Mouse (Mus musculus): ENCODE measurements around the gene Clec4a4.
"Not testable (repeated sequence)": the region's sequence is repeated elsewhere in the genome, so short reads cannot be mapped to it uniquely, and the experiment has no call there.

The Clec4a4 gene

DNA sequence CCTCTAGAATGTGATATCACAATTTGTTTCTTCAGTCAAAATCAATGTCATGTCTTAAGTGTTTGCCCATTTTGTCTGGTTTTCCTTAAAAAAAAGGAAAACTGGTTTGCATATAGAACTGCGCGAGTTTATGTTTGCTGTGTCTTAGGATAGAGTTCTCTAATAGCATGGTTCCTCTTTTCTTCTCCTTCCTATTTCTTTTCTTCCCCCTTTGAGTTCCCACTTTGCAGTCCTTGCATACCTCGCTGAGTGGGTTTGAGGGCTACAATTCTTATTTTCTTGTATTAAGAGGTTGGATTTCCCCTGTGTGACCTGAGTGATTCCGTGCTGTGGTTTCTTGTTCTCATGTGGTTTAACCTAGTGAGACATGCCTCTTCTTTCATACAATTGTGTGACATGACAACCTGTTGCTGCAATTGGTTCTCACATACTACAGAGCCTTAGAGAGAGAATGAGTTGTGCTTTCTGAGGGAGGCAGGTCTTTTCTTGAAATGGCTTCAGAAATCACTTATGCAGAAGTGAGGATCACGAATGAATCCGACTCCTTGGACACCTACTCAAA is at the start of gene Clec4a4:
Clec4a4 (plus strand) TSS at position 492 of the 562 bp plus-strand sequence.
- DNase-seq (ENCODE audit: low spot score in 2 of 2) = no peak

DNA sequence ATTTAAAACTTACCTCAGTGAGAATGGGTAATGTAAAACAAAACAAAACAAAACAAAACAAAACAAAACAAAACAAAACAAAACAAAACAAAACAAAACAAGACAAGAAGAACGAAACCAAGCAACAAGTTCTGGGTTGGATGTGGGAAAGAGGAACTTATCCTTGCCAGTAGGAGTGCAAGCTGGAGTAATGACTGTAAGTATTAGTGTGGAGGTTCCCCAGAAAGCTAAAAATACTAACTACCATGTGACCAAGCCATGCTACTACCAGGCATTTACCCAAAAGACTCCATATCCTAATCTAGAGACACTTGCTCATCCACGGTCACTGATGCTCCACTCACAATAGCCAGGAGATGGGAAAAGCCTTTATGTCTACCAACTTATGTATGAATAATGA is 43.4 kb upstream of the Clec4a4 start:
- peak in 1 of 2 experiments; percentile 30 for DNase-seq (ENCODE audit: low spot score in 2 of 2)

DNA sequence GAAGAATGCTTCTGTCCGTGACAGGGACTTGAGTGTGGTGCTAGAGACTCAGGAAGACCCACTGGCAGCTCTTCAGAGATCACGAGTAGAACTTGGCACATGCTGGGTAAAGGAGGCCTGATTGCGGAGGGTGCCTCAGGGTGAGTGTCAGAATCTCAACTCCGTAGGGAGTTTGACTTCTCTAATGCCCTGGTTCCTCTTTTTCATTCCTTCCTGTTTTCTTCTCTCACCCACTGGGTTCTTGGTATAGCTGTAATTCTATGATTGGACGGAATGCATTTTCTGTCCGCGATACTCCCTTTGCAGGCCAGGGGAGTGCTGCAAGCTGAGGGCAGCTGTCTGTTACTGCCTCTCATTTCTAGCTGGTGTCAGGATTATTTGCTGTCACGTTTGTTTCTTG is 37.8 kb upstream of the Clec4a4 start, which contains the start of gene Clec4a3:
Clec4a3 (plus strand) TSS at position 115 of the 400 bp plus-strand sequence.
- peak; percentile 21 to 70 for DNase-seq (ENCODE audit: low spot score in 2 of 2)

DNA sequence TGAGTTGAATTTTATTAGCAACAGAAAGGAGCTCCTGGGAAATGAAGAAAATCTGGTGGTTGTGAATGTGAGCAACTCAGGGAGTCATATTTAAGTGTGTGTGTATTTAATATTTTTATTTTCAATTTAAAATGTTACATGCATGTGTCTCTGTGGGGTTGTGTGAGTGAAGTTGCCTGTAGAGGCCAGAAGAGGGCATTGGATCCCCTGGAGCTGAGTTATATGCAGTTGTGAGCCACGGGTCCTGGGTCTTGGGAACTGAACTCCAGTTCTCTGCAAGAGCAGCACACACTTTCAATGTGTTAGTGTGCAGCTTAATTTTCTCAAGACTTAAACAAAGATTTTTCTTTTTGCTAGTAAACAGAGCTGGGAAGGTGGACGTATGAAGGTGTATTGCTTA is 25.6 kb upstream of the Clec4a4 start:
- DNase-seq (ENCODE audit: low spot score in 2 of 2) = no peak

DNA sequence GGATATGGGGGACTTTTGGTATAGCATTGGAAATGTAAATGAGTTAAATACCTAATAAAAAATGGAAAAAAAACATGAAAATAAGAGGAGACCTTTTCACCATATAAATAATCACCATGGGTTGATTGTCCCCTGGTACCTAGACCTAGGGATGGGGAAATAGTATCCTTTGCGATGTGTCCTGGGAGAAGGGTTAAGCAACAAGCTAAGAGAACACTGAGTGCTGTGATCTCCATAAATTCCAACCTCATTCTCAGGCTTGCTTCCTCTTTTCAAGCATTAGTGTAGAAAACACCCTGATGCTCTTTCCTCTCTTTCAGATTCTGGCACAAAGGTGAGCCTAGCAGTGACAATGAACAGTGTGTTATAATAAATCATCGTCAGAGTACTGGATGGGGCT is 21.1 kb upstream of the Clec4a4 start:
- DNase-seq (ENCODE audit: low spot score in 2 of 2) = no peak

DNA sequence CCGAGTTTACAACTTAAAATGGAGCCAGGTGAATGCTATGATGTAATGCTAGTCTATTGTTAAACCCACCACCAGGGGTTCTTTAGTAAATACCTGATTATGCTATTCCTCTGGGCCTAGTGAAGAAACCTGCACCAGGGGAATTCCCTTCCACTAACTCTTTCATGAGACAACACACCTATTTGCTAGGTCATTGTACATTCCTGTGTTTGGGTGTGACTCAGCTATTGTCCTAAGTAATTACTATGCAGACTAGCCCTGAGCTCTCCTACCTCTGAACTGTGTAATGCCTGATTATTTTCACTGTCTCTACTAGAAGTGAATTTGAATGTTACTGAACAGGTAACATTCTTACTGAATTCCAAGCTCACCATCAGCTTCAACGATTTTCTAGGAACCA is 14.5 kb downstream of the Clec4a4 start:
- DNase-seq (ENCODE audit: low spot score in 2 of 2) = not testable (repeated sequence)

DNA sequence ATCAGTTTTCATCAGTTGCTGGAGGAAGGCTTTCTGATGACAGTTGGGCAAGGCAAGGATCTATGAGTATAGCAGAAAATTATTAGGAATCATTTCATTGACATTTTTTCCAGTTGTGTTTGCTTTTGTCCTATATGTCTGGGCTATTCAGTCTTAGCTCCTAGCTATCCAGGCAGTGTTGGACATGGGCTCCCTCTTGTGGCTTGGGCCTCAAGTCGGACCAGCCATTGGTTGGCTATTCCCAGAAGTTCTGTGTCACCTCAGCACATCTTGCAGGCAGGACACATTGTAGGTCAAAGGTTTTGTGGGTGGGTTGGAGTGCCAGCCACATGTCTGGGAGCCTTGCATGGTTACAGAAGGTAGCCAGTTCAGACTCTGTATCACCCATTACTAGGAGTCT is 15.4 kb downstream of the Clec4a4 start:
- DNase-seq (ENCODE audit: low spot score in 2 of 2) = peak in 1 of 2 experiments; percentile 2

DNA sequence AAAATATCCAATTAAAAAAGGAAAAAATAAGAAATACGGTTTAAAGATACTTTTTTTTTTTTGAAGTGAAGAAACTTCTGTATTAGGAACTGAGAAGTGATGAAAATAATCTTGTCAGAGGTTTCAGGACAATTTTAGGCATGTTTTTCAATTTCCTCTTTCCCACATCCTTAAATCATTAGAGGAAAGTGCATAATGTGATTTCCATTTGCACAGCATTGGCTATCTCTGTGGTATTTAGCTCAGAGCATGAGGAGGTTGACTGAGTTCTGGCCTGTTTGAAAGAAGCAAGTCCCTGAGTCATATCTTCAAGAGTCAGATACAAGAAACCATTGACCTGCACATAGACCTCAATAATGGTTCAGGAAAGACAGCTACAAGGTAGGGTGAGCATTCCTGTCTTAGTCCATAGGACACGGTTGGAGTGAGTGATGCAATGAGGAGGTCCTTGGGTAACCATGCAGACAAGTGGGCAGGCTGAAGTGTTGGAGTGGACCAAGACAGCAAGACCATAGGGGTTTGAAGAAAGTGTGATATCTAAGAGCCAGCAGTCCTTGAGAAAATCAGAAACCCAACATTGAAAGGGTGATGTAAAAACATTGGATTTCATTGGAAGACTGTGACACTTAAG is 59.7 kb downstream of the Clec4a4 start, which contains the start of gene Clec4b1:
Clec4b1 (plus strand) TSS at position 221 of the 631 bp plus-strand sequence.
- peak in 1 of 2 experiments; percentile 7 for DNase-seq (ENCODE audit: low spot score in 2 of 2)

Measured in heart, adult 9 months (tissue).